8 mouse cellular contexts compared by ENCODE assay signal in genomic region chr4:132048011-132048991, GRCm38 (mm10). TPM values are rescaled to one million over a fixed set of nuclear protein-coding genes. Genes with fewer than 3 reads are reported as not detected.
DNase-seq lines count a peak whose midpoint lies in the region; ATAC-seq lines count a peak whose summit lies in the region.

No protein-coding gene starts in this region.

- peak overlapping the region; percentile 91 for H3K9ac ChIP-seq in heart, embryonic 15.5 days

- H3K27me3 ChIP-seq in embryonic facial prominence, embryonic 10.5 days (replicated peaks; ENCODE audit: low read depth, poor library complexity, severe bottlenecking): peaks cover 17% of the 10 kb centered on the region
- H3K27me3 ChIP-seq in heart, embryonic 15.5 days: no peaks in the 10 kb centered on the region

- peak overlapping the region; percentile 98 for H3K4me3 ChIP-seq in embryonic facial prominence, embryonic 10.5 days
- peak overlapping the region; percentile 94 for H3K4me3 ChIP-seq in heart, embryonic 15.5 days

- WGBS in embryonic facial prominence, embryonic 10.5 days: under 1% methylated on average over 95 of the region's 95 CpGs
- under 1% methylated on average over 95 of the region's 95 CpGs for WGBS in heart, embryonic 15.5 days

- ATAC-seq in heart, embryonic 15.5 days (replicated peaks; ENCODE audit: insufficient number of reproducible peaks, insufficient read depth, low FRiP score, low read depth): peak; percentile 25

- H3K27ac ChIP-seq in embryonic facial prominence, embryonic 10.5 days (replicated peaks): peak overlapping the region; percentile 99
- peak overlapping the region; percentile 84 for H3K27ac ChIP-seq in heart, embryonic 15.5 days

- peaks cover 43% of the 10 kb centered on the region for H3K4me1 ChIP-seq in embryonic facial prominence, embryonic 10.5 days
- H3K4me1 ChIP-seq in heart, embryonic 15.5 days (replicated peaks): peaks cover 30% of the 10 kb centered on the region

- peak overlapping the region; percentile 98 for H3K4me2 ChIP-seq in heart, embryonic 15.5 days

- no peaks in the 10 kb centered on the region for H3K9me3 ChIP-seq in embryonic facial prominence, embryonic 10.5 days
- H3K9me3 ChIP-seq in heart, embryonic 15.5 days (replicated peaks): no peaks in the 10 kb centered on the region

- peak; percentile 26 to 32 for DNase-seq in CD8-positive naive resting alpha-beta T cell, adult 2 months (ENCODE audit: low read depth in 2 of 2, low spot score in 2 of 2)
- DNase-seq in ZHBTc4 (ENCODE audit: low read depth, low spot score): peak; percentile 53
- DNase-seq in embryonic facial prominence, embryonic 10.5 days (ENCODE audit: low spot score): peak; percentile 76
- peak; percentile 42 to 69 for DNase-seq in kidney, postnatal 25 days
- peak; percentile 46 to 48 for DNase-seq in lung, postnatal 4 days
- peak; percentile 52 to 57 for DNase-seq in right cerebral cortex, postnatal 10 days (ENCODE audit: low spot score in 2 of 2)
- no peak for DNase-seq in urinary bladder, adult 2 months (ENCODE audit: low spot score)

- H3K36me3 ChIP-seq in embryonic facial prominence, embryonic 10.5 days (replicated peaks): 0 out of 2 replicates have a peak, but pooled peaks cover 2% of the 10 kb centered on the region
- no peaks in the 10 kb centered on the region for H3K36me3 ChIP-seq in heart, embryonic 15.5 days

RNA-seq across cellular contexts. Expression of gene Gm10300, which starts 26.2 kb away (rescaled TPM):
- not detected in 2 replicates for polyA plus RNA-seq in embryonic facial prominence, embryonic 10.5 days (2016; fragmentation: Nextera tagmentation; extraction: Ambion mirVana)
- polyA plus RNA-seq in heart, embryonic 15.5 days (2015; fragmentation: Nextera tagmentation; extraction: Ambion mirVana): 0.10 and 0.18 TPM in 2 replicates
- polyA plus RNA-seq in urinary bladder, adult 2 months (2012; rRNA removed): 0.32 and 0.39 TPM in 2 replicates

RNA-seq across cellular contexts. Expression of gene Epb41, which starts 26.8 kb away (rescaled TPM):
- 133 and 136 TPM in 2 replicates for polyA plus RNA-seq in embryonic facial prominence, embryonic 10.5 days (2016; fragmentation: Nextera tagmentation; extraction: Ambion mirVana)
- 75.6 and 86.4 TPM in 2 replicates for polyA plus RNA-seq in heart, embryonic 15.5 days (2015; fragmentation: Nextera tagmentation; extraction: Ambion mirVana)
- 61.2 and 66.1 TPM in 2 replicates for polyA plus RNA-seq in urinary bladder, adult 2 months (2012; rRNA removed)
